Mouse (Mus musculus) cerebellum, adult 2 months (tissue): ENCODE results near the gene Stau1.

Experiments
- CTCF ChIP-seq: fragments of 200-500 bp; IDR thresholded peaks from 2 replicates; pipeline ENCODE4 v1.5.1; 2011; ENCODE audit warnings: low read depth, mild to moderate bottlenecking, control low read depth, low read length, moderate library complexity, borderline replicate concordance; ENCODE audit not compliant: insufficient read depth
- POLR2A ChIP-seq: fragments of 200-500 bp; IDR thresholded peaks from 2 replicates; pipeline ENCODE4 v1.6.1; 2011; ENCODE audit warnings: low read length, control low read depth, borderline replicate concordance; ENCODE audit not compliant: insufficient read depth

GRCm38 (mm10) chr2:167004099-167004854, 8.2 kb upstream of the Stau1 start:
- TF ChIP-seq CTCF (peak; percentile 56; the same call in 1 of the 2 replicates), POLR2A (no peak)
